Mouse (Mus musculus) heart, adult 9 months (tissue): Measurements from ENCODE around the gene Pigs.

Experiments used
- DNase-seq, 2 experiments: peaks; one replicate each; pipeline ENCODE4 v3.0.0; 2022; ENCODE audit warnings: low spot score in 2 of 2

The Pigs gene

GRCm38 (mm10) chr11:78363309-78364007 is 35.2 kb downstream of the Pigs start:
- DNase-seq, result no peak

DNA sequence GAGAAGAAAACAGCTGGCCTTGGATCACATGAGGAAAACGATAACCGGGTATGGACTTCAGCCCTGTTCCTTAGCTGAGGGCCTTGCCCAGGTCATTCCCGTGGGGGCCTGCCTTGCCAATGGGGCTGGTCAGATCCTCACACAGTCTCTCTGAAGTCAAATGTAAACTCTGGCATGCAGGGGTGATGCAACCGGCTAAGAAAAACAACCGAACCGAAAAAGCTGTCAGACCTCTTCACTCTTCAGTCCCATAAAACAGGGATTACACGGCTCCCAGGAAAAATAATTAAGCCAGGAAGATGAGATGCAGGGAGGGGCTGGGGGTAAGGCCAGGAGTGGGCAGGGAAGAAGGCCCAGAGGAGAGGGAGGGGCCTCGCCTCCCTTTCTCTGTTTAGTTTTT is 35.9 kb downstream of the Pigs start:
- DNase-seq, result no peak

- DNase-seq, result no peak
Observed at GRCm38 (mm10) chr11:78367456-78368225, 39.4 kb downstream of the Pigs start.

DNA sequence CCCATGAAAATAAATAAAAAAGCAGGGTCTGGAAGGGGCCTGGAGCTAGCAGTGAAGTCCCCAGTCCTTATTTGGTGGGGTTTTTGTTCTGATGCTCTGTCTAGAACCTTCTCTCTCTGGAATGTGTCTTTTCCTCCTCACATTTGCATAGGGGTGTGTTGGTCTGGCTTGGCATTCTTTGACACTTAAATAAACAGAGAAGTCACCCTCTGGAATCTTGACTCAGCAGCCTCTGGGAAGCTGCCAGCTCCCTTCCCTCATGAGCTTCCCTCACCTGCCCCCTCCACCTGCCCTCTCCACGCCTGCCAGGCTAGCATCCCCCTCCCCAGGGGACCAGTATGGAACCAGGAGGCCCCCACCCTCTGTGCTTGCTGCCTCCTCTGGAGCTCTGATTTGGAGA is 42.2 kb downstream of the Pigs start:
- DNase-seq, result no peak

DNA sequence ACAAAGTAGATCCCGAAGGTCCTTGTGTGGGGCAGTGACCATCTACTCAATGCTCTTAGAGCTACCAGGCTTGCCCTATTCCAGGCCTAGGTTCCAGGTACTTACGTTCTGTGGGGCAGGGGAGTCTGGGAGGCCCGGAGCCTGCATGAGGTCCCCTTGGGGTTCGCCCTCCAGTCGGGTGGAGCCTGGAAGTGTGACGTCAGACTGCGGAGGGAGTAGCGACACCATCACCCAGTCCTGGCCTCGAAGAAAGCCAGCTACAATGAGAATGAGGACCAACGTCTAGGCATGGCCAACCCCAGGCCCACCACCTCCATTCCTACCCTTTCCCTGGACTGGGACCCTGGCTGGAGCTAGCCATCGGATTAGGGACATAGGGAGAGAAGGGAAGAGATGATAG is 43.5 kb downstream of the Pigs start:
- DNase-seq, result no peak

DNA sequence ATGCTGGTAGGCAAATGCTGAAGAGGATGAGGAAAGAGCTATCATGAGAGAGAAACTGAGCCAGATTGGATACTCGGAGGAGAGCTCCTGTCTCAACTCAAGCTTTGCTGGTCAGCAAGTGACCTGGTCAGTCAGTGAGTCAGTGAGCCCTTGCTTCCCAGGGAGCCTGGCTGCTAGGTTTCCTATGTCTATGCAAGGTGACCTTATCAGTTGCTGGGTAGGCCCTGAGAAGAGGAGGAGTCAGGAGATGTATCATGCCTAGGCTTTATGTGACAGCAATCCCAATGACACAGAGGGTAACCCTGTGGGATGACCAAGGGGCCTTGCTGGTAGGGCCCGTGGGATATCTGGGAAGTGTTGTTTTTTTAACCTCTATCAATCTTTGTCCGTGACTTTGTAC is 44.0 kb downstream of the Pigs start:
- DNase-seq, result no peak

GRCm38 (mm10) chr11:78372610-78373009 is 44.4 kb downstream of the Pigs start:
- DNase-seq, result no peak

DNA sequence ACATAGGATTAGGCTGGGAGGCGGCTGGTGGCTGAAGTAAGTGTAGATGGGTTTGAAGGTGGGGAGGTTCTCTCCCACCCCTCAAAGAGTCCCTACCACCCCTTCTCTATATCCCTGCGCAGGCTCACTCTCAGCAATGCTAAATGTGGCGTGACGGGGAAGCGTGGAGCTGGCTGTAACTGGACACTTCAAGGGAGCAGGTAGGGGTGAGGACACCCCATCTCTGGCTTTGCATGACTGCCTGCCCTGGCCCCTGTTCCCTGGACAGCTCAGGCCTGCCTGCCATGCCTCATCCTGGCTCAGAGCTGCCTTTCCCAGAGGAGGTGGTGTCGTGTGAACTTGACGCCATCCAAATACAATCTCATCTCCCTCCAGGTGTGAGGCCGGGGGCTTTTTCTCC is 45.9 kb downstream of the Pigs start:
- no peak for DNase-seq

DNA sequence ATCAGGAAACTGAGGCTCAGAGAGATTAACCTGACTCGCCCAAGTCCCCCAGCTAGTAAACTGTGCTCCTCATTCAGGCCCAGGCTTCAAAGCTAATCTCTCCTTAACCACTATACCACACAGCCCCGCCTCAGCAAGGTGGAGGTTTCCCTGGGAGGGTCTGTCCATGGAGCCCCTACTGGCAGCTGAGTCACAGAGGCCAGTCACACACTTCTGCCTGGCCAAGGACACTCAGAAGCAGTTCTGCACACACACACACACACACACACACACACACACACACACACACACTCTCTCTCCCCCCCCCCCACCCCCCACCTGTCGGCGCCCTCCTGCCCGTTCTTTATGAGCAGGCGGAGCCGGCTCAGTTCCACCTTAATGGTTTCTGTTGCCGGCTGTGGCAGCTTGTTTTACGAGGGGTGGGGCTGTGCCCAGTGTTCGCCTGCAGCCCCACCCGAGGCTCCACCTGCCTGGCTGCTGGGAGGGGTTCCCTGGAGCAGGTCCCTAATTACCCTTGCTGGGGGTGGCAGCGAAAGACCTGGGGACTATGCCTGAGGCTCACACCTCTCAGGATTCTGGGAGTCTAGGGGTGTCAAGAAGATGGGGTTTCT is 49.4 kb downstream of the Pigs start:
- DNase-seq, result no peak

DNA sequence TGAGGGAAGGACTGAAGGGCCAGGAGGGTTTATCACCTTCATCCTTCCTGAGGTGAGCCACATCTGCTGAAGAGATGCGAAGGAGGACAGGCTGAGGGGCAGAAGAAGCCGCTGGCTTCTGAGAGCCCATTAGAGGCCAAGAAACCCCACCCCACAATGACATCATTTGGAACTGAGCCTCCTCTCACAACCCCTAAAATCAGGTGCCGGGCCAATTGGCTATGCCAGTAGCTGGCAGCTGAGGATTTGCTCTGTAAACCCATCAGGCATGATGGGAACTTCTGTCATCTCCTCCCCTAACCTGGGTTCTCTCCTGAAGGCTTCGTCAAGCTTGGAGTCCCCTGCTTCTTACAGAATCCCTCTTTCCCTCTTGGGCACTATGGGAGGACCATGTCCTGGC is 52.1 kb downstream of the Pigs start:
- DNase-seq, result no peak

- no peak for DNase-seq
Observed at GRCm38 (mm10) chr11:78380996-78381395, 52.8 kb downstream of the Pigs start.

GRCm38 (mm10) chr11:78382286-78382685 is 54.1 kb downstream of the Pigs start:
- no peak for DNase-seq

DNA sequence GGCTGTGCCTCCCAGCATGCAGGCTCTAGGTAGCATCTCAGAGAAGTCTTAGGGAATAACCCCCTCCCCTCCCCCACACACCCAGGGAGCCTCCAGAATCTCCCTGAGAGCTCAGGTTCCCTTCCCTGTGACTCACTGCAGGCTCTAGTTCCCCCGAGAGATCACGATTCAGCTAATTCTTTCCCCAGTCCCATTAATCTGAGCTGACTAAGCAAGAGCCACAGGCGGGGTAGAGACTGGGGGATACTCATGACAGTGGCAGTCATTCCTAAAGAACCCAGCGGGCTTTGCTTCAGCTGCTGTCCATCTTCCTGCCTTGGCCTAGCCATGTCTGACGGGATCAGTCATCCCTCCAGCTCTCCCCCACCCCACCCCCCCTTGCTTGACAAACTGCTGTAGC is 54.5 kb downstream of the Pigs start:
- DNase-seq, result no peak

- DNase-seq, result no peak
Observed at GRCm38 (mm10) chr11:78385776-78386175, 57.6 kb downstream of the Pigs start.

DNA sequence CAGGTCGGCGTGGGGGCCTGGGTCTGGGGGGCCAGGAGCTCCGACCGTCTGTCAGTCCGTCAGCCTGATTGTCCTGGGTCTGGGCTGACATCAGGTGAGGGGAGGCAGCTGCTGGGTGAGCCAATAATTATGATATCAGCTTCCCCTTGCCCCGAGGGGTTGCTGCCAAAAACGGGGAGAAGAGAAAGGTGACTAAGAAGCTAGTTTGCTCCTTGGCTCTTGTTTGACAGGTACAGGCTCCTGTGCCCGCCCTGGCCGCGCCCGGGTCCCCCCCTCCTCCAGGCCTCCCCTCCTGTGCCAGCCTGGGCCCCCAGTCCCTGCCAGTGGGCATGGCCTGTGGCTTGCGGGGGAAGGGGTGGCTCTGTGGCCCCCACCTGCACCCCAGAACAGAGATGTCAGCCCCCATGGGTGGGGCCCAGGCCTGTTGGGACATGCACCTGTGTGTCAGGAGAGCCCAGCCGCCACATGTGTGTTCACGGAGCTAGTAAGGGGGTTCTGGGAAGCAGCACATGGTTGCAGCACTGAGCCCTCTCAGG is 58.4 kb downstream of the Pigs start, which contains the start of gene Foxn1:
TSS of gene Foxn1 (minus strand) at position 51 of the 536 bp plus-strand sequence.
- no peak for DNase-seq
